Mouse (Mus musculus) cerebral cortex, adult 2 months (tissue): ENCODE measurements around the gene Smyd1.

Experiments
- WGBS: fragments of 180-500 bp; shearing (Covaris S2); methylation state at CpG from one replicate; pipeline ENCODE4 v1.1.7; 2018; 5-methylcytosine and 5-hydroxymethylcytosine counted together

Gene Smyd1

GRCm38 (mm10) chr6:71208691-71209090 is 113.3 kb downstream of the Smyd1 start:
- WGBS: 84% methylated on average over 2 of the region's 2 CpGs

GRCm38 (mm10) chr6:71204166-71204565 is 117.9 kb downstream of the Smyd1 start:
- WGBS: 93% methylated on average over 8 of the region's 8 CpGs

GRCm38 (mm10) chr6:71203674-71204073 is 118.4 kb downstream of the Smyd1 start:
- 89% methylated on average over 5 of the region's 5 CpGs for WGBS

GRCm38 (mm10) chr6:71201925-71202324 is 120.1 kb downstream of the Smyd1 start:
- 68% methylated on average over 5 of the region's 5 CpGs for WGBS

GRCm38 (mm10) chr6:71199612-71200011 is 122.4 kb downstream of the Smyd1 start, which contains the start of gene Fabp1:
Fabp1 (plus strand) TSS chr6:71199827.
- 85% methylated on average over 4 of the region's 4 CpGs for WGBS

- WGBS: 87% methylated on average over 13 of the region's 13 CpGs
Observed at GRCm38 (mm10) chr6:71197636-71198535, 124.1 kb downstream of the Smyd1 start.

- WGBS: 77% methylated on average over 6 of the region's 6 CpGs
Observed at GRCm38 (mm10) chr6:71193151-71193740, 128.8 kb downstream of the Smyd1 start.

- WGBS: 94% methylated on average over 2 of the region's 2 CpGs
Observed at GRCm38 (mm10) chr6:71190501-71190900, 131.5 kb downstream of the Smyd1 start.

GRCm38 (mm10) chr6:71189578-71189977 is 132.5 kb downstream of the Smyd1 start:
- 75% methylated on average over 1 of the region's 1 CpGs for whole genome bisulfite sequencing

GRCm38 (mm10) chr6:71184941-71185604 is 137.0 kb downstream of the Smyd1 start:
- 86% methylated on average over 7 of the region's 7 CpGs for whole genome bisulfite sequencing

GRCm38 (mm10) chr6:71180596-71180995 is 141.4 kb downstream of the Smyd1 start:
- 100% methylated on average over 1 of the region's 1 CpGs for WGBS

- 91% methylated on average over 10 of the region's 10 CpGs for WGBS
Observed at GRCm38 (mm10) chr6:71172812-71173580, 149.0 kb downstream of the Smyd1 start.

GRCm38 (mm10) chr6:71166551-71167169 is 155.4 kb downstream of the Smyd1 start:
- WGBS: 32% methylated on average over 6 of the region's 6 CpGs

- 76% methylated on average over 6 of the region's 6 CpGs for WGBS
Observed at GRCm38 (mm10) chr6:71164394-71164793, 157.6 kb downstream of the Smyd1 start.
